Mouse (Mus musculus) regulatory T cell (primary cell): ENCODE measurements around the gene Iyd.

ENCODE experiments used
- in situ Hi-C: fragments of 300-600 bp; cut with MboI, MseI; formaldehyde crosslinking; loops from one replicate; pipeline ENCODE4 v1.15.1; 2025; ENCODE audit warnings: high pct_unique_total_duplicates

Gene Iyd

GRCm38 (mm10) chr10:3549384-3549783 lies 9.3 kb downstream of the Iyd start:
- in situ Hi-C loops: loop anchor here (25.0 kb wide), 1 partner anchor 788 kb away; no protein-coding TSS in a partner anchor

GRCm38 (mm10) chr10:3555128-3555527 lies 15.1 kb downstream of the Iyd start:
- in situ Hi-C loops: no loop called here

DNA sequence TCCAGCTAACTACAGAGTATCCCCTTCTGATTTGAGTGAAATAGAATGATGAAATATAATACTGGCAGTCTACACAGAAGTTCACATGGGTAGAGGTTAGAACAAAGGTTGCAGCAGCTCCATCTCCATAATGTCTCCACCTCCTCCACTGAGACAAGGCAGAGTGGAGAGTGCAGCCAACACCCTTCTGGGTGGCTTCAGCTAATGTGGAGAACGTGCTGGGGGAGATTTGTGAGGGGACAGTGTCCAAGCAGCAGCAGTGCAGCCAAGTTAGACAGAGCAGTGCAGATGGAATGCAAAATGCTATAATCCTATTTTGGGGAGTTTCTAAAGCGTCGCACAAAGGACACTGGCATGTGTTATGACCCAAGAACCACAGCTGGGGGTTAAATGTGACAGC lies 16.5 kb downstream of the Iyd start:
- in situ Hi-C loops: no loop called here

DNA sequence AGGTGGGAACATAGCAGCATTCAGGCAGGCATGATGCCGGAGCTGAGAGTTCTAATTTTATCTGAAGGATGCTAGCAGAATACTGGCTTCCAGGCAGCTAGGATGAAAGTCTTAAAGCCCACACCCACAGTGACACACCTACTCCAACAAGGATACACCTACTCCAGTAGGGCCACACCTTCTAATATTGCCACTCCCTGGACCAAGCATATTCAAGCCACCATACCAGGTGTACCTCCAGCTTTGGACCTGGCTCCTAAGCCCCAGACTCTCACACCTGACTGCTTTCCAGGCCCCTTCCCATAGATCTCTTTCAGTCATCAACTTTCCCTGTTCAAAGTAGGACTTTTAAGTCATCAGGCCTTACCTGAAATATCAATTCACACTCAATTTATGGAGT lies 19.1 kb downstream of the Iyd start:
- in situ Hi-C loops: no loop called here

GRCm38 (mm10) chr10:3562165-3562564 lies 22.1 kb downstream of the Iyd start:
- in situ Hi-C loops: no loop called here

DNA sequence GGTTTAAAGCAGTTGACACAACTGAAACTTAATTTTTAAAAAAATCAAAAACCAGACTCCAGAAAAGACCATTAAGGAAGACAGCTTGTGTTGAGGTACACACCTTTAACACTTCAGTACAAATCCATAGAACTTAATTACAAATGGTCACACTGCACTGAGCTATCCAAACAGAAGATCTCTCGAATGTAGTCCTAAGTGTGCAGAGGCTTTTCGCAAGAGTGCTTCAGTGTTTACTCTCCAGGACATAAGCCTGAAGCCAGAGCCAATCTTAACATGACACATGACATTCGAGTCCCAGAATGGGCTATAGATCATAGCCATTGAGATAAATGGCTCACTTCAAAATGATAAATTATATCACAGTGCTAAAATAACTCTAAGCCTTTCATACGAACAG lies 25.1 kb downstream of the Iyd start:
- in situ Hi-C loops: no loop called here

DNA sequence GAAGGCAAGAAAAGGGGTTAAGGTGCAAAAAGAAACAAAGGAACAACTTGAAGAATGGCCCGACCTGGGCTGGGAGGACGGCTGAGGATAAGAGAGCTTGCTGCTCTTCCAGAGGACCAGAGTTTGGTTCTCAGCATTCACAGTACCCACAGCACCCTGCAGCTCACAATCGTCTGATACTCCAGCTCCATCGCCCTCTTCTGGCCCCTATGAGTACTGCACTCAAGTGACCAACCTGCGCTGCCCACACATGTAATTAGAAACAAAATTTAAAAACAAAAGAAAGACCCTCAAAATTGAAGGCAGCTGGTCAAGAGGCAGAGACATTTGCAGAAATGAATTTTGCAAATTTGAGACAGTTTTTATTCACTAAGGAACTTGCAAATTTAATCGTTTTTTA lies 27.8 kb downstream of the Iyd start:
- in situ Hi-C loops: no loop called here

- in situ Hi-C loops: no loop called here
Observed at GRCm38 (mm10) chr10:3572723-3573649, 32.9 kb downstream of the Iyd start.

- in situ Hi-C loops: no loop called here
Observed at GRCm38 (mm10) chr10:3573905-3574500, 34.0 kb downstream of the Iyd start.

DNA sequence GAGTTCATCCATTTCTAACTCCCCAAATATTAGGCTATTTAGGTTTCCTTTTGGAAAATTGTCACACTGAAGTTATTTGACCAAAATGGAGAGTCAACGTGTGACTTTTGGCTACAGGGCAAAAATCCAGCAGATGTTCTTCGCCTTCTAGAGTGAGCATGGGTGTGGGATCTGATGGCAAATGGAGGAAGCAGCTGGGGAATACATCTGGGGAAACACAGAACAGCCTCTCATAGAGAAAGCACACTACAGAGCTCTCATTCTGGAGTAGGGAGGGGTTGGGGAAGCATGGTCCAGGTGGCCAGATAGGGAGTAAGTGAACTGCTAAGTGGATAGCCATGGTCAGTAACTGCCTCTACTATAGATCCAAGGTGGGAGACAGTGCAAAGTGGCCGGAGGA lies 50.6 kb downstream of the Iyd start:
- in situ Hi-C loops: no loop called here

DNA sequence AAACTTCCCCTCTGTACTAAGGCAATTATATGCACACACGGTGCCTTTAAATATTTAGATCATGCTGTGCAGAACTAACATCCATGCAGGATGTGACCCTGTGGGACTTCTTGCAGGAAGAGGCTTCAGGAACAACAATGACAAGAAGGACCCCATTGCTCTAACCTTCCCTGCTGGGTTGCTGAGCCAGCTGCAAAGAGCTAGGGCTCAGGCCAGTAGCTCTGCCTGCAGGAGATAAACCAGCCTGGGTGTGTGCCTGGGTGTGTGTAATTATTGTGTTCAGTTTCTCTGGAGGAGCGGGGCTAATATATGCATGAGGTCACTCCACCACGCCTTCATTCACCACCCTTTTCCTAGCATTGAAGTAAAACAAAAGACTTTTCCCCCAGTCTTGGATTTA lies 51.8 kb downstream of the Iyd start:
- in situ Hi-C loops: no loop called here

DNA sequence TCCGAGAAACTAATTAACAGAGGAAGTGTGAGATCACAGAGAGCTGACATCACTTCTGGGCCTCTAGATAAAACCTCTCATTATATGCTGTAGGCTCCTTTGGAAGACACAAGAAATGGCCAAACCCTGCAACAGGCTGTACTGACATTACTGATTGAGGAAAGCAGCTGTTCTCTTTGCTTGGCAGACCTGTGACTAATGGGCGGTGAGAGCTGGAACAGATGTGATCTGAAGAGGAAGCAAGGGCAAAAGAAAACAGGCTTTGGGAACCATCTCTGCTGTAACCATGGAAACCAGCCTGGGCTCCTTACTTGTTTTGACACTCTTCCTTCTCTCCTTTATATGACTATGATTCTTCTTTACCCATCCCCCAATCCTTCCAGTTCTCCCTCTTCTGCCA lies 56.7 kb downstream of the Iyd start:
- in situ Hi-C loops: no loop called here

DNA sequence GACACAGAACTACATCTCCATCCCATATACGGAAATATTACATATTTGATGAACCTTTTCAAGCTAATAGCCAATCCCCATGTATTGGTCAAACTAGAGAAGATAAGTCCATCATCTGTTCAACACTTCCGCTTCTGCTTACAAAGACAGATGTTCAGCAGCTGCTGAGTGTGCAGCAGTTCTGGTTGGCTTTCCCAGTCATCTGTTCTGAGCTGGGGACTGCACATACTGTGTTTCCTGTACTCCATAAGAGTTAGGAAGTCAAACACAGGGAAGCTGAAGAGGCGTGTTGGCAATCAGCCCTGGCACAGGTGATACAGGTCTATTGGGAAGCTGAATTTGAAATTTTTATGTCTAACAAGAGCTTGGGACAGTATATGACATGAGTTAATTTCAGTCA lies 57.7 kb downstream of the Iyd start:
- in situ Hi-C loops: no loop called here
